ENCODE assay signal across 16 mouse cellular contexts in genomic region chr2:125917297-125917679, GRCm38 (mm10). TPM values are rescaled to one million over a fixed set of nuclear protein-coding genes. Genes with fewer than 3 reads are reported as not detected.
DNase-seq lines count a peak whose midpoint lies in the region; ATAC-seq and TF ChIP-seq lines count a peak whose summit lies in the region.
"Had no signal": no experiment of that assay in that cellular context is flagged by ENCODE, and none has a peak within 500 bp of the region (broad histone marks: within the 10 kb centered on the region; RNA-seq: fewer than 3 reads in every experiment).

No protein-coding gene starts in this region.

- peak overlapping the region; percentile 40; the same call in 1 of the 2 replicates for H3K27ac ChIP-seq in hindbrain, embryonic 12.5 days
- H3K27ac ChIP-seq in hindbrain, embryonic 11.5 days (ENCODE audit: low read depth, low read length), result no peak overlapping the region
- no peak overlapping the region for H3K27ac ChIP-seq in midbrain, postnatal 0 days (ENCODE audit: low read depth, low read length)
- H3K27ac ChIP-seq in midbrain, embryonic 15.5 days, result no peak overlapping the region
- H3K27ac ChIP-seq in hindbrain, embryonic 14.5 days, result no peak overlapping the region; the same call in 1 of the 2 replicates
- peak overlapping the region; percentile 34; the same call in 1 of the 2 replicates for H3K27ac ChIP-seq in neural tube, embryonic 14.5 days (ENCODE audit: low read depth, low read length)
- H3K27ac ChIP-seq: embryonic facial prominence, embryonic 13.5 days; liver, embryonic 15.5 days had no signal

- ATAC-seq in hindbrain, embryonic 12.5 days (ENCODE audit: low FRiP score), result peak; percentile 54; the same call in 1 of the 2 replicates
- ATAC-seq in hindbrain, embryonic 11.5 days (ENCODE audit: low FRiP score), result no peak
- no peak for ATAC-seq in midbrain, postnatal 0 days (ENCODE audit: low FRiP score)
- no peak for ATAC-seq in midbrain, embryonic 15.5 days (replicated peaks)
- peak; percentile 46; the same call in 1 of the 2 replicates for ATAC-seq in hindbrain, embryonic 14.5 days (ENCODE audit: low FRiP score)
- ATAC-seq in neural tube, embryonic 14.5 days (ENCODE audit: low read depth), result peak; percentile 44; the same call in 1 of the 2 replicates
- ATAC-seq: Patski had no signal

- no peak for DNase-seq in hindbrain, embryonic 11.5 days (ENCODE audit: low spot score)
- peak; percentile 22 for DNase-seq in midbrain, postnatal 0 days (ENCODE audit: low spot score)
- DNase-seq in hindbrain, embryonic 14.5 days (ENCODE audit: low spot score), result no peak
- no peak for DNase-seq in adrenal gland, adult 2 months
- DNase-seq: B cell, adult 2 months; cerebellum, postnatal 36 days; kidney, adult 18-20 months; kidney, postnatal 14 days; right cerebral cortex, postnatal 14 days; thymus, postnatal 25 days had no signal

- peaks cover 4% of the 10 kb centered on the region; the same call in 1 of the 2 replicates for H3K4me1 ChIP-seq in hindbrain, embryonic 12.5 days
- no peaks in the 10 kb centered on the region for H3K4me1 ChIP-seq in hindbrain, embryonic 11.5 days (replicated peaks; ENCODE audit: control insufficient read depth, insufficient read depth, low read length)
- no peaks in the 10 kb centered on the region for H3K4me1 ChIP-seq in midbrain, postnatal 0 days (ENCODE audit: insufficient read depth, low read length)
- no peaks in the 10 kb centered on the region for H3K4me1 ChIP-seq in midbrain, embryonic 15.5 days
- peaks cover 4% of the 10 kb centered on the region; the same call in 1 of the 2 replicates for H3K4me1 ChIP-seq in hindbrain, embryonic 14.5 days (replicated peaks; ENCODE audit: control insufficient read depth, insufficient read depth, low read length)
- H3K4me1 ChIP-seq in neural tube, embryonic 14.5 days (ENCODE audit: control insufficient read depth, insufficient read depth, low read length), result peaks cover 7% of the 10 kb centered on the region; the same call in 1 of the 2 replicates
- H3K4me1 ChIP-seq: liver, embryonic 15.5 days had no signal

- H3K36me3 ChIP-seq in hindbrain, embryonic 12.5 days, result 0 out of 2 replicates have a peak, but pooled peaks cover 3% of the 10 kb centered on the region
- no peaks in the 10 kb centered on the region for H3K36me3 ChIP-seq in hindbrain, embryonic 11.5 days (ENCODE audit: control insufficient read depth, insufficient read depth, low read length)
- H3K36me3 ChIP-seq in midbrain, postnatal 0 days (ENCODE audit: insufficient read depth, low read length), result no peaks in the 10 kb centered on the region; the same call in 1 of the 2 replicates
- no peaks in the 10 kb centered on the region for H3K36me3 ChIP-seq in midbrain, embryonic 15.5 days (replicated peaks)
- no peaks in the 10 kb centered on the region for H3K36me3 ChIP-seq in hindbrain, embryonic 14.5 days (replicated peaks; ENCODE audit: control insufficient read depth, insufficient read depth)
- H3K36me3 ChIP-seq in neural tube, embryonic 14.5 days (ENCODE audit: control insufficient read depth, insufficient read depth, low read length), result no peaks in the 10 kb centered on the region
- H3K36me3 ChIP-seq: liver, embryonic 15.5 days had no signal

- H3K27me3 ChIP-seq in hindbrain, embryonic 12.5 days, result no peaks in the 10 kb centered on the region
- no peaks in the 10 kb centered on the region for H3K27me3 ChIP-seq in hindbrain, embryonic 11.5 days (ENCODE audit: control insufficient read depth, insufficient read depth, low read length)
- no peaks in the 10 kb centered on the region for H3K27me3 ChIP-seq in midbrain, postnatal 0 days (ENCODE audit: insufficient read depth, low read length)
- no peaks in the 10 kb centered on the region for H3K27me3 ChIP-seq in midbrain, embryonic 15.5 days (replicated peaks)
- H3K27me3 ChIP-seq in hindbrain, embryonic 14.5 days (ENCODE audit: control insufficient read depth, insufficient read depth, low read length), result no peaks in the 10 kb centered on the region
- no peaks in the 10 kb centered on the region for H3K27me3 ChIP-seq in neural tube, embryonic 14.5 days (ENCODE audit: control insufficient read depth, insufficient read depth, low read length)
- H3K27me3 ChIP-seq: embryonic facial prominence, embryonic 13.5 days; liver, embryonic 15.5 days; Patski had no signal

- no peak for TF ChIP-seq CTCF in midbrain, postnatal 0 days (IDR thresholded peaks at IDR 0.05)

- H3K4me3 ChIP-seq in hindbrain, embryonic 12.5 days, result no peak overlapping the region
- no peak overlapping the region for H3K4me3 ChIP-seq in hindbrain, embryonic 11.5 days (ENCODE audit: low read depth, low read length)
- H3K4me3 ChIP-seq in midbrain, postnatal 0 days (ENCODE audit: low read depth, low read length), result no peak overlapping the region
- no peak overlapping the region for H3K4me3 ChIP-seq in midbrain, embryonic 15.5 days
- no peak overlapping the region for H3K4me3 ChIP-seq in hindbrain, embryonic 14.5 days (replicated peaks; ENCODE audit: low read length)
- H3K4me3 ChIP-seq in neural tube, embryonic 14.5 days (ENCODE audit: low read depth, low read length), result no peak overlapping the region
- H3K4me3 ChIP-seq: embryonic facial prominence, embryonic 13.5 days; liver, embryonic 15.5 days had no signal

- no peaks in the 10 kb centered on the region for H3K9me3 ChIP-seq in hindbrain, embryonic 12.5 days (replicated peaks)
- H3K9me3 ChIP-seq in hindbrain, embryonic 11.5 days (ENCODE audit: control insufficient read depth, low read length), result no peaks in the 10 kb centered on the region
- H3K9me3 ChIP-seq in midbrain, postnatal 0 days (ENCODE audit: low read length), result no peaks in the 10 kb centered on the region
- H3K9me3 ChIP-seq in midbrain, embryonic 15.5 days, result no peaks in the 10 kb centered on the region
- no peaks in the 10 kb centered on the region for H3K9me3 ChIP-seq in hindbrain, embryonic 14.5 days (ENCODE audit: control insufficient read depth, low read length)
- no peaks in the 10 kb centered on the region for H3K9me3 ChIP-seq in neural tube, embryonic 14.5 days (ENCODE audit: control insufficient read depth, low read length)
- H3K9me3 ChIP-seq: embryonic facial prominence, embryonic 13.5 days; liver, embryonic 15.5 days had no signal

- 61% methylated on average over 3 of the region's 3 CpGs for WGBS in hindbrain, embryonic 12.5 days
- WGBS in hindbrain, embryonic 11.5 days, result 69% methylated on average over 3 of the region's 3 CpGs
- 56% methylated on average over 3 of the region's 3 CpGs for WGBS in midbrain, postnatal 0 days
- WGBS in midbrain, embryonic 15.5 days, result 49% methylated on average over 3 of the region's 3 CpGs
- WGBS in hindbrain, embryonic 14.5 days, result 43% methylated on average over 3 of the region's 3 CpGs
- 38% methylated on average over 3 of the region's 3 CpGs for WGBS in neural tube, embryonic 14.5 days

- H3K4me2 ChIP-seq in hindbrain, embryonic 12.5 days (replicated peaks), result no peak overlapping the region
- no peak overlapping the region for H3K4me2 ChIP-seq in hindbrain, embryonic 11.5 days (replicated peaks; ENCODE audit: low read depth, low read length)
- H3K4me2 ChIP-seq in midbrain, postnatal 0 days (ENCODE audit: low read depth, low read length, poor library complexity, severe bottlenecking), result no peak overlapping the region
- H3K4me2 ChIP-seq in midbrain, embryonic 15.5 days, result no peak overlapping the region
- no peak overlapping the region for H3K4me2 ChIP-seq in hindbrain, embryonic 14.5 days (replicated peaks)
- no peak overlapping the region for H3K4me2 ChIP-seq in neural tube, embryonic 14.5 days (ENCODE audit: low read depth, low read length)
- H3K4me2 ChIP-seq: embryonic facial prominence, embryonic 13.5 days; liver, embryonic 15.5 days had no signal

- H3K9ac ChIP-seq in hindbrain, embryonic 12.5 days, result no peak overlapping the region
- no peak overlapping the region for H3K9ac ChIP-seq in hindbrain, embryonic 11.5 days (ENCODE audit: low read depth, low read length)
- no peak overlapping the region for H3K9ac ChIP-seq in midbrain, postnatal 0 days (replicated peaks; ENCODE audit: low read length, poor library complexity, severe bottlenecking)
- H3K9ac ChIP-seq in midbrain, embryonic 15.5 days, result no peak overlapping the region
- H3K9ac ChIP-seq in hindbrain, embryonic 14.5 days, result no peak overlapping the region
- no peak overlapping the region for H3K9ac ChIP-seq in neural tube, embryonic 14.5 days (replicated peaks; ENCODE audit: low read depth, low read length)
- H3K9ac ChIP-seq: embryonic facial prominence, embryonic 13.5 days; liver, embryonic 15.5 days had no signal

RNA-seq across cellular contexts. Expression of gene Cops2, which starts 58.3 kb away (rescaled TPM):
- 76.4 and 82.0 TPM in 2 replicates for polyA plus RNA-seq in hindbrain, embryonic 12.5 days (2016; fragmentation: Nextera tagmentation; extraction: Ambion mirVana)
- polyA plus RNA-seq in hindbrain, embryonic 11.5 days (2014; fragmentation: Nextera tagmentation; extraction: Ambion mirVana), result 110 and 115 TPM in 2 replicates
- 53.7 and 67.5 TPM in 2 replicates for total RNA-seq in midbrain, postnatal 0 days (2014; rRNA removed)
- polyA plus RNA-seq in midbrain, postnatal 0 days (2015; fragmentation: Nextera tagmentation; extraction: Ambion mirVana), result 49.7 and 53.0 TPM in 2 replicates
- 58.0 and 58.1 TPM in 2 replicates for polyA plus RNA-seq in midbrain, embryonic 15.5 days (2015; fragmentation: Nextera tagmentation; extraction: Ambion mirVana)
- 69.2 and 74.0 TPM in 2 replicates for polyA plus RNA-seq in hindbrain, embryonic 14.5 days (2014; fragmentation: Nextera tagmentation; extraction: Ambion mirVana)
- polyA plus RNA-seq in neural tube, embryonic 14.5 days (2014; fragmentation: Nextera tagmentation; extraction: Ambion mirVana), result 71.4 and 79.2 TPM in 2 replicates
- 100 to 1,000 TPM; 174 to 183 TPM for total RNA-seq in adrenal gland, adult 2 months (2021)
- polyA plus RNA-seq in adrenal gland, adult 2 months (2012; rRNA removed), result 1.4 TPM in 2 replicates

RNA-seq across cellular contexts. Expression of gene Galk2, which starts 58.4 kb away (rescaled TPM):
- 35.2 and 35.3 TPM in 2 replicates for polyA plus RNA-seq in hindbrain, embryonic 12.5 days (2016; fragmentation: Nextera tagmentation; extraction: Ambion mirVana)
- 31.7 and 35.5 TPM in 2 replicates for polyA plus RNA-seq in hindbrain, embryonic 11.5 days (2014; fragmentation: Nextera tagmentation; extraction: Ambion mirVana)
- total RNA-seq in midbrain, postnatal 0 days (2014; rRNA removed), result 32.0 and 33.4 TPM in 2 replicates
- polyA plus RNA-seq in midbrain, postnatal 0 days (2015; fragmentation: Nextera tagmentation; extraction: Ambion mirVana), result 28.7 and 32.4 TPM in 2 replicates
- 31.4 and 31.8 TPM in 2 replicates for polyA plus RNA-seq in midbrain, embryonic 15.5 days (2015; fragmentation: Nextera tagmentation; extraction: Ambion mirVana)
- polyA plus RNA-seq in hindbrain, embryonic 14.5 days (2014; fragmentation: Nextera tagmentation; extraction: Ambion mirVana), result 32.0 and 36.2 TPM in 2 replicates
- 30.7 and 33.4 TPM in 2 replicates for polyA plus RNA-seq in neural tube, embryonic 14.5 days (2014; fragmentation: Nextera tagmentation; extraction: Ambion mirVana)
- 10 to 100 TPM; 54.3 to 71.8 TPM for total RNA-seq in adrenal gland, adult 2 months (2021)
- polyA plus RNA-seq in adrenal gland, adult 2 months (2012; rRNA removed), result 17.2 and 21.0 TPM in 2 replicates

Comparison
In these comparisons a context has a peak if more than half of its experiments do, and no peak if none do; other contexts are left out.
1. ATAC-seq: peak in hindbrain, embryonic 12.5 days (single experiment), hindbrain, embryonic 14.5 days (single experiment) and neural tube, embryonic 14.5 days (single experiment); none in hindbrain, embryonic 11.5 days (single experiment), midbrain, postnatal 0 days (single experiment) and midbrain, embryonic 15.5 days (single experiment).
2. H3K27ac ChIP-seq: peak in hindbrain, embryonic 12.5 days (single experiment) and neural tube, embryonic 14.5 days (single experiment); none in hindbrain, embryonic 11.5 days (single experiment), midbrain, postnatal 0 days (single experiment), midbrain, embryonic 15.5 days (single experiment) and hindbrain, embryonic 14.5 days (single experiment).
3. RNA of gene Cops2, which starts 58.3 kb away (polyA plus RNA-seq): 110 to 115 TPM in hindbrain, embryonic 11.5 days, 76.4 to 82.0 TPM in hindbrain, embryonic 12.5 days, 71.4 to 79.2 TPM in neural tube, embryonic 14.5 days, 69.2 to 74.0 TPM in hindbrain, embryonic 14.5 days, 58.0 to 58.1 TPM in midbrain, embryonic 15.5 days and 49.7 to 53.0 TPM in midbrain, postnatal 0 days; 1.4 TPM in adrenal gland, adult 2 months; every median in the first group is over 10 times any median in the second.